Mouse (Mus musculus) embryonic stem cell, embryonic (primary cell): ENCODE measurements at regions not wholly inside any gene's neighbourhood (a gene's known extent, or its start where the extent isn't known, plus 50 kb on each side); places are given as distances from the start of the nearest gene placed in this dataset.

Experiments used
- CTCF ChIA-PET, 4 experiments: fragments of 300-600 bp in 2 of 4; fragments of 350-600 bp in 2 of 4; sonication (Branson Sonifier 250); formaldehyde crosslinking; loops; one replicate each; lab custom pipeline; 2022; ENCODE audit warnings: inconsistent platforms in 2 of 4; lab: Charles Lee
- POLR2A ChIA-PET, 4 experiments: fragments of 300-600 bp in 2 of 4; fragments of 350-600 bp in 2 of 4; sonication (Branson Sonifier 250); formaldehyde crosslinking; loops; one replicate each; lab custom pipeline; 2022; ENCODE audit warnings: antibody characterized with exemption in 4 of 4, inconsistent platforms in 1 of 4; lab: Charles Lee

- CTCF ChIA-PET, result interaction anchor here in 1 of 4 experiments (0.6 kb wide), 1 partner anchor 322 kb away, joined by 14 read pairs; no protein-coding TSS in a partner anchor
Observed at GRCm38 (mm10) chr9:83326437-83327086, 114.4 kb downstream of the Lca5 start.

GRCm38 (mm10) chr9:83325910-83326309 is 115.0 kb downstream of the Lca5 start:
- ChIA-PET POLR2A (interaction anchor here in 1 of 4 experiments (1.5 kb wide), 1 partner anchor 12 kb away, joined by 3 read pairs; no protein-coding TSS in a partner anchor), CTCF (interaction anchor here in 1 of 4 experiments (0.6 kb wide), 1 partner anchor 322 kb away, joined by 14 read pairs; no protein-coding TSS in a partner anchor)

More at GRCm38 (mm10) chr9:83326437-83327086, 114.4 kb downstream of the Lca5 start:
- POLR2A ChIA-PET, result interaction anchor here in 1 of 4 experiments (1.5 kb wide), 1 partner anchor 11 kb away, joined by 3 read pairs; no protein-coding TSS in a partner anchor

GRCm38 (mm10) chr9:83324336-83324735 is 116.6 kb downstream of the Lca5 start:
- ChIA-PET CTCF (no interaction called here), POLR2A (interaction anchor here in 1 of 4 experiments (0.5 kb wide), 1 partner anchor 28 kb away, joined by 4 read pairs; no protein-coding TSS in a partner anchor)

- POLR2A ChIA-PET, result no interaction called here
- CTCF ChIA-PET, result no interaction called here
Observed at GRCm38 (mm10) chr9:83322991-83323583, 117.8 kb downstream of the Lca5 start.

- ChIA-PET CTCF (no interaction called here), POLR2A (no interaction called here)
Observed at GRCm38 (mm10) chr9:83321793-83322192, 119.1 kb downstream of the Lca5 start.

- POLR2A ChIA-PET, result no interaction called here
- CTCF ChIA-PET, result no interaction called here
Observed at GRCm38 (mm10) chr9:83320834-83321233, 120.1 kb downstream of the Lca5 start.

GRCm38 (mm10) chr9:83316818-83317162 is 124.1 kb downstream of the Lca5 start:
- POLR2A ChIA-PET, result no interaction called here
- CTCF ChIA-PET, result no interaction called here

GRCm38 (mm10) chr9:83315941-83316817 is 124.7 kb downstream of the Lca5 start:
- CTCF ChIA-PET, result no interaction called here
- POLR2A ChIA-PET, result no interaction called here

- CTCF ChIA-PET, result interaction anchor here in 1 of 4 experiments (0.6 kb wide), 1 partner anchor 20 kb away, joined by 4 read pairs; no protein-coding TSS in a partner anchor
- POLR2A ChIA-PET, result interaction anchor here in 1 of 4 experiments (0.6 kb wide), 1 partner anchor 335 kb away, joined by 3 read pairs; no protein-coding TSS in a partner anchor
Observed at GRCm38 (mm10) chr9:83308771-83309170, 132.2 kb downstream of the Lca5 start.

GRCm38 (mm10) chr9:83308092-83308491 is 132.8 kb downstream of the Lca5 start:
- POLR2A ChIA-PET, result no interaction called here
- CTCF ChIA-PET, result interaction anchor here in 1 of 4 experiments (0.5 kb wide), 1 partner anchor 372 kb away, joined by 4 read pairs; no protein-coding TSS in a partner anchor

- POLR2A ChIA-PET, result interaction anchor here in 1 of 4 experiments (0.6 kb wide), 1 partner anchor 145 kb away, joined by 4 read pairs; no protein-coding TSS in a partner anchor
- CTCF ChIA-PET, result no interaction called here
Observed at GRCm38 (mm10) chr9:83307349-83307938, 133.5 kb downstream of the Lca5 start.

- CTCF ChIA-PET, result interaction anchor here in 1 of 4 experiments (0.6 kb wide), 1 partner anchor 596 kb away, joined by 4 read pairs; no protein-coding TSS in a partner anchor
- POLR2A ChIA-PET, result interaction anchor here in 1 of 4 experiments (0.6 kb wide), 1 partner anchor 124 kb away, joined by 3 read pairs; no protein-coding TSS in a partner anchor
Observed at GRCm38 (mm10) chr9:83304925-83305324, 136.0 kb downstream of the Lca5 start.

GRCm38 (mm10) chr9:83300500-83300899 is 140.4 kb downstream of the Lca5 start:
- ChIA-PET CTCF (interaction anchor here in 1 of 4 experiments (0.5 kb wide), 1 partner anchor 82 kb away, joined by 3 read pairs; no protein-coding TSS in a partner anchor), POLR2A (no interaction called here)

GRCm38 (mm10) chr9:83300044-83300443 is 140.9 kb downstream of the Lca5 start:
- ChIA-PET POLR2A (no interaction called here), CTCF (interaction anchor here in 1 of 4 experiments (0.5 kb wide), 1 partner anchor 83 kb away, joined by 3 read pairs; no protein-coding TSS in a partner anchor)

- CTCF ChIA-PET, result interaction anchor here in 1 of 4 experiments (0.5 kb wide), 1 partner anchor 83 kb away, joined by 3 read pairs; no protein-coding TSS in a partner anchor
- POLR2A ChIA-PET, result no interaction called here
Observed at GRCm38 (mm10) chr9:83299623-83300022, 141.3 kb downstream of the Lca5 start.

- POLR2A ChIA-PET, result no interaction called here
- CTCF ChIA-PET, result interaction anchor here in 1 of 4 experiments (0.6 kb wide), 1 partner anchor 1003 kb away, joined by 3 read pairs; no protein-coding TSS in a partner anchor
Observed at GRCm38 (mm10) chr9:83295453-83295852, 145.5 kb downstream of the Lca5 start.

- CTCF ChIA-PET, result no interaction called here
Observed at GRCm38 (mm10) chr9:83294441-83294840, 146.5 kb downstream of the Lca5 start.

GRCm38 (mm10) chr9:83284097-83284496 is 137.6 kb upstream of the Hmgn3 start:
- ChIA-PET CTCF (no interaction called here), POLR2A (no interaction called here)

More at GRCm38 (mm10) chr9:83294441-83294840, 146.5 kb downstream of the Lca5 start:
- POLR2A ChIA-PET, result interaction anchor here in 1 of 4 experiments (0.5 kb wide), 1 partner anchor 324 kb away, joined by 10 read pairs; no protein-coding TSS in a partner anchor
